Mouse (Mus musculus): ENCODE measurements around the gene Ncbp3. TPM values are rescaled to one million over a fixed set of nuclear protein-coding genes. Genes with fewer than 3 reads are reported as not detected.

Ncbp3 gene
- polyA plus RNA-seq, 2 experiments = 7.1 to 10.1 TPM

DNA sequence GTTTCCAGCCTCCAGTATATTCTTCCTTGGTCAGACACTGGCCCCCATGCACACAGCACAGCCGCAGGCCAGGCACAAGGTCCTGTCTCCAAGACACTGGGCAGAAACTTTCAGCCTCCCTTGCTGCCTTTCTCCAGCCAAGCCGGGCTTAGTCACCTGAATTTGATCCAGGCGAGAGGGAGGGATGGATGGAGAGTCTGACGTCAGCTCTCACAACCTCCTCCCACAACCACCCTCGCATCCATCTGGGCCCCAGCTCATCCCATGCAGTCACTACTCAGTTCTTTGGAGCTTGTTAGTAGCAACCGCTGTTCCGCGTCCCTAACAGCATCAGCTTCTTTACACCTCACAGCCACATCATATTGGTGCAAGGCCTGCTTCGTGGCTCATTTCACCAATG lies 24.5 kb upstream of the Ncbp3 start:
- no peaks in the 10 kb centered on the region for H3K36me3 ChIP-seq (ENCODE audit: control insufficient read depth, insufficient read depth, low read length)
- no peak overlapping the region for H3K9ac ChIP-seq (ENCODE audit: low read depth, low read length, severe bottlenecking)
- peaks cover 18% of the 10 kb centered on the region for H3K27me3 ChIP-seq (ENCODE audit: control insufficient read depth, insufficient read depth, low read length)
- H3K4me3 ChIP-seq (replicated peaks; ENCODE audit: low read length) = no peak overlapping the region
- TF ChIP-seq POLR2A (IDR thresholded peaks at IDR 0.05; ENCODE audit: borderline replicate concordance, extremely low read depth, insufficient read depth, insufficient read length) = no peak
- 51% methylated on average over 9 of the region's 9 CpGs for WGBS
- no peaks in the 10 kb centered on the region for H3K9me3 ChIP-seq (ENCODE audit: control insufficient read depth, low read length)
- no peak overlapping the region for H3K27ac ChIP-seq (replicated peaks; ENCODE audit: low read depth, low read length)
- peaks cover 19% of the 10 kb centered on the region for H3K4me1 ChIP-seq (ENCODE audit: control insufficient read depth, insufficient read depth, low read length)
- peak; percentile 69 for DNase-seq (ENCODE audit: low spot score)
- no peak overlapping the region for H3K4me2 ChIP-seq (replicated peaks; ENCODE audit: low read depth, low read length, severe bottlenecking)
- no peak for ATAC-seq (ENCODE audit: low FRiP score, low read depth)

DNA sequence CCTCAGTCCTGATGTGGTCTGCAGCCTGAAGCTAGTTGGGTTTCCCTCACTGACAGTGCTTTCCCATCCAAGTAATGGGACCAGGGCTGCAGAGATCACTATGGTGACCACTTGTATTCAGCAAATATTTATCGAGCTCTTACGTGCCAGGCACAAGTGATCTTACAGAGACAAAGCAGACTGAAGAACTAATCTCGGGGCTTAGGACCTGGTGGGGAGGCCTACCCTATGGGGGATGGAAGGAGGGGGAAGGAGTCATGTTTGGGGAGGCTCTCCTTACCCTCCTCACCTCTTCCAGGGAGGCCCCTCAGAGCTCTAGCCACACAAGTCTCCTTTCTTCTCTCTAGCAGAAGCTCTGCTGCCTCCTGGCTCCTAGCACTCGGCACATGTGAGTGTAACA lies 23.8 kb upstream of the Ncbp3 start:
- 59% methylated on average over 4 of the region's 4 CpGs for WGBS
- H3K27ac ChIP-seq (replicated peaks; ENCODE audit: low read depth, low read length) = 0 out of 2 replicates have a peak overlapping the region, but pooled peaks have one; percentile 13
- no peaks in the 10 kb centered on the region for H3K36me3 ChIP-seq (ENCODE audit: control insufficient read depth, insufficient read depth, low read length)
- ATAC-seq (ENCODE audit: low FRiP score, low read depth) = no peak
- H3K27me3 ChIP-seq (ENCODE audit: control insufficient read depth, insufficient read depth, low read length) = peaks cover 18% of the 10 kb centered on the region
- peaks cover 16% of the 10 kb centered on the region for H3K4me1 ChIP-seq (ENCODE audit: control insufficient read depth, insufficient read depth, low read length)
- no peak overlapping the region for H3K4me3 ChIP-seq (replicated peaks; ENCODE audit: low read length)
- H3K4me2 ChIP-seq (replicated peaks; ENCODE audit: low read depth, low read length, severe bottlenecking) = no peak overlapping the region
- DNase-seq (ENCODE audit: low spot score) = no peak
- no peaks in the 10 kb centered on the region for H3K9me3 ChIP-seq (ENCODE audit: control insufficient read depth, low read length)
- TF ChIP-seq POLR2A (IDR thresholded peaks at IDR 0.05; ENCODE audit: borderline replicate concordance, extremely low read depth, insufficient read depth, insufficient read length) = no peak
- H3K9ac ChIP-seq (ENCODE audit: low read depth, low read length, severe bottlenecking) = no peak overlapping the region

DNA sequence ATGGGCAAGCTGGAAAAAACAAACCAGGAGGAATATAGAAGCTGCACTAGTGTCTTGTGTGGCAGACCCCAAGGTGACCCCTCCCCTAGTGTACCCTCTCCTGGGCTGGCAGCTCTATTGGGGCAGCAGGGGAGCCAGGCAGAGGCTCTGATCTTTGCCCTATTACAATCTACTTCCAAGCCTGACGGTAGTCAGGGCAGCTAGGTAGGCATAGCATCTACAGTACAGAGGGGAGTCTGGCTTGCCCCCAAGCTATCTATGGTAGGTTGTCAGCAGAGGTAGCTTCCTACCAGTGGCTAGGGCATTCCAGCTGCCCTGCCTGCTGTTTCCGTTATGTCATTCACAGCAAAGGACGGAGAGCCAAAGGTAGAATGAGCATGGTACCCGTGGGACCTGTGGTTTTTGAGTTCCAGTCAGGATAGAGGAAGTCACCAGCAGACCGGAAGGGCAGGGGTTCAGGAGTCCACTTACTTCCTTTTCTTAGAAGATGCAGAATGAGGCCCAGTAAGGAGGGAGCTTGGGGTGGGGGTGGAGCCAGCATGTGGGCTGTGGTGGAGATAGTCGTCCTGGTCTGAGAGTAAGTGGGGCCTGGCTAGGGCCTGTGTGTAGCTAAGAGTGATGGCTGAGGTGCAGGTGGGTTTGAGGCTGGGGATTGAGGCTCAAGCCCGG lies 23.2 kb upstream of the Ncbp3 start:
- Histone ChIP-seq H3K4me2 (replicated peaks; ENCODE audit: low read depth, low read length, severe bottlenecking) (no peak overlapping the region), H3K9ac (ENCODE audit: low read depth, low read length, severe bottlenecking) (no peak overlapping the region), H3K4me1 (ENCODE audit: control insufficient read depth, insufficient read depth, low read length) (peaks cover 15% of the 10 kb centered on the region), H3K9me3 (ENCODE audit: control insufficient read depth, low read length) (no peaks in the 10 kb centered on the region), H3K4me3 (replicated peaks; ENCODE audit: low read length) (no peak overlapping the region), H3K27me3 (ENCODE audit: control insufficient read depth, insufficient read depth, low read length) (peaks cover 15% of the 10 kb centered on the region), H3K27ac (replicated peaks; ENCODE audit: low read depth, low read length) (0 out of 2 replicates have a peak overlapping the region, but pooled peaks have one; percentile 13), H3K36me3 (ENCODE audit: control insufficient read depth, insufficient read depth, low read length) (no peaks in the 10 kb centered on the region)
- DNase-seq (ENCODE audit: low spot score) (peak; percentile 55), ATAC-seq (ENCODE audit: low FRiP score, low read depth) (no peak)
- WGBS = 56% methylated on average over 7 of the region's 7 CpGs
- TF ChIP-seq POLR2A (IDR thresholded peaks at IDR 0.05; ENCODE audit: borderline replicate concordance, extremely low read depth, insufficient read depth, insufficient read length) = no peak

GRCm38 (mm10) chr11:73026961-73027360 lies 20.6 kb upstream of the Ncbp3 start:
- Histone ChIP-seq H3K4me1 (ENCODE audit: control insufficient read depth, insufficient read depth, low read length) (peaks cover 15% of the 10 kb centered on the region), H3K4me2 (replicated peaks; ENCODE audit: low read depth, low read length, severe bottlenecking) (no peak overlapping the region), H3K9ac (ENCODE audit: low read depth, low read length, severe bottlenecking) (no peak overlapping the region), H3K27me3 (ENCODE audit: control insufficient read depth, insufficient read depth, low read length) (no peaks in the 10 kb centered on the region), H3K9me3 (ENCODE audit: control insufficient read depth, low read length) (no peaks in the 10 kb centered on the region), H3K27ac (replicated peaks; ENCODE audit: low read depth, low read length) (no peak overlapping the region), H3K36me3 (ENCODE audit: control insufficient read depth, insufficient read depth, low read length) (no peaks in the 10 kb centered on the region), H3K4me3 (replicated peaks; ENCODE audit: low read length) (no peak overlapping the region)
- no peak for TF ChIP-seq POLR2A (IDR thresholded peaks at IDR 0.05; ENCODE audit: borderline replicate concordance, extremely low read depth, insufficient read depth, insufficient read length)
- no peak for DNase-seq (ENCODE audit: low spot score)
- 50% methylated on average over 8 of the region's 8 CpGs for WGBS
- no peak for ATAC-seq (ENCODE audit: low FRiP score, low read depth)

- no peaks in the 10 kb centered on the region for H3K9me3 ChIP-seq (ENCODE audit: control insufficient read depth, low read length)
- peak overlapping the region; percentile 43 for H3K9ac ChIP-seq (ENCODE audit: low read depth, low read length, severe bottlenecking)
- peaks cover 7% of the 10 kb centered on the region for H3K4me1 ChIP-seq (ENCODE audit: control insufficient read depth, insufficient read depth, low read length)
- H3K4me3 ChIP-seq (replicated peaks; ENCODE audit: low read length) = peak overlapping the region; percentile 31
- H3K36me3 ChIP-seq (ENCODE audit: control insufficient read depth, insufficient read depth, low read length) = no peaks in the 10 kb centered on the region
- TF ChIP-seq POLR2A (IDR thresholded peaks at IDR 0.05; ENCODE audit: borderline replicate concordance, extremely low read depth, insufficient read depth, insufficient read length) = no peak
- peak overlapping the region; percentile 56 for H3K4me2 ChIP-seq (replicated peaks; ENCODE audit: low read depth, low read length, severe bottlenecking)
- ATAC-seq (ENCODE audit: low FRiP score, low read depth) (peak; percentile 94), DNase-seq (ENCODE audit: low spot score) (peak; percentile 94)
- H3K27me3 ChIP-seq (ENCODE audit: control insufficient read depth, insufficient read depth, low read length) = no peaks in the 10 kb centered on the region
- H3K27ac ChIP-seq (replicated peaks; ENCODE audit: low read depth, low read length) = peak overlapping the region; percentile 6
- WGBS = 24% methylated on average over 20 of the region's 20 CpGs
Measured at GRCm38 (mm10) chr11:73030821-73031498, 16.6 kb upstream of the Ncbp3 start.
